Mouse (Mus musculus): Measurements from ENCODE around the gene Hsf4. TPM values are rescaled to one million over a fixed set of nuclear protein-coding genes. Genes with fewer than 3 reads are reported as not detected.
A peak's percentile ranks its signal among the peaks of the same experiment; 100 is the strongest.

Gene Hsf4
- total and polyA plus RNA-seq, 2 experiments from 2014 or later = 0.34 TPM; not detected in 1

DNA sequence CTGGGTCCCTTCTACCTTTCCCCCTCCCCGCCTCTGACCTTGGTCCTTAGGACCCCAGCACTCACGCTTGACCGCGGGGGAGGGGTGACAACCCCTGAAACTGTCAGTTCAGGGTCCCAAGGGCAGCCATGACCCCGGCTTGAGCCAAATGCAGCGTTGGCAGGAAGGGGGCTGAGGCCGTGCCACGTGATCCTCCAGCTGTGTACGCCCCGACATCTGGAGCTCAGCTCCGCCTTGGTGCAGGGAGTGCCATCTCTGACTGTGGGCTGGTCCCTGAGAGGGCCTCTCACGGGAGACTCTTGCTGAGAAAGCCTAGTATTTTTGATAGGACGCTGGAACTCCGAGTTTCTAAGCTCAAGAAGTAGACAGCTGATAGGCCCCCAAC, 14.6 kb upstream of the Hsf4 start, which contains the start of gene B3gnt9:
B3gnt9 (minus strand) TSS at position 188 of the 385 bp plus-strand sequence.
- Histone ChIP-seq H3K27ac (ENCODE audit: low read depth) (peak within 1 kb of the TSS; percentile 78), H3K36me3 (replicated peaks; ENCODE audit: control insufficient read depth, insufficient read depth, low read length) (peaks cover 34% of the 10 kb centered on the region), H3K9me3 (replicated peaks; ENCODE audit: control insufficient read depth, low read length) (no peaks in the 10 kb centered on the region), H3K4me1 (ENCODE audit: control insufficient read depth, insufficient read depth) (peaks cover 26% of the 10 kb centered on the region), H3K4me2 (ENCODE audit: low read depth, low read length) (peak within 1 kb of the TSS; percentile 99), H3K9ac (replicated peaks; ENCODE audit: low read depth, low read length) (peak within 1 kb of the TSS; percentile 55), H3K27me3 (ENCODE audit: control insufficient read depth, insufficient read depth, low read length) (peaks cover 15% of the 10 kb centered on the region; the same call in 1 of the 2 replicates), H3K4me3 (ENCODE audit: low read depth, low read length) (peak within 1 kb of the TSS; percentile 67)
- peak; percentile 59 for ATAC-seq (ENCODE audit: insufficient read depth, low read depth)
- no peak for TF ChIP-seq EP300 (IDR thresholded peaks at IDR 0.05; ENCODE audit: low read depth)
- TF ChIP-seq CTCF (IDR thresholded peaks at IDR 0.05; ENCODE audit: low read depth) = no peak
- DNase-seq (ENCODE audit: low spot score) = peak; percentile 62
- 6% methylated on average over 14 of the region's 14 CpGs for WGBS

DNA sequence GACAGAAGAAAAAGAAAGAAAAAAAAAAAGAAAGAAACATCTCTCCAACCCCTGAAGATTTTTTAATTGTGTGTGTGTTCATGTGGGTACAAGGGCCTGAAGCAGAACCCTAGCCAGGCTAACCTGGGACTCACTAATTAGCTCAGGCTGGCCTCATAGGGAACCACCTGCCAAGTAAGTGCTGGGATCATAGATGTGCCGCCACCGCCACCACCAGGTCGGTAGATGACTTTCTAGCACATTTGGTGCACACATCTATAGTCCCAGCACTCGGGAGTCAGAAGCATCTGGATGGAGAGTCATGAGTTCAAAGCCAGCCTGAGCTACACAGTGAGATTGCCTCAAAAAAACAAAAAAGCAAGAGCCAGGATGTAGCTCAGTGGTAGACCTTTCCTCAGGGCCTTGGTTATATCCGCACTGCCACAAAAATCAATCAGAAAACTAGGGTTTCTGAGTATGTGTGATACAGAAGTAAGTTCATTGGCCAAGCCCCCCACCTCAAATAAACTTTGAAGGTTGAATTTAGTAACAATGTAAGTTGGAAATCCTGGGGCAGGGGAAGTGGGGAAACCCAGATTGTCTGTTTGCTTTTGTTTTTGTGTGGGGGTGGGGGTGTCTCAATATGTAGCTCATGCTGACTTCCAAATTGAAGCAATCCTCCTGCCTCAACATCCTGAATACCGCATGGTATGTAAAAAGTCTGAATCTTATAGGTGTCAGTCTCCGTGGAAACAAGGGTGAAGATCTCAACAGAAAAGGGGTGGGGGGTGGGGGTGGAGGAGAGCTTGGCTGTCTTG, 12.1 kb upstream of the Hsf4 start:
- DNase-seq (ENCODE audit: low spot score) = no peak
- ATAC-seq (ENCODE audit: insufficient read depth, low read depth) = no peak
- Histone ChIP-seq H3K36me3 (replicated peaks; ENCODE audit: control insufficient read depth, insufficient read depth, low read length) (peaks cover 8% of the 10 kb centered on the region), H3K4me1 (ENCODE audit: control insufficient read depth, insufficient read depth) (peaks cover 27% of the 10 kb centered on the region), H3K9ac (replicated peaks; ENCODE audit: low read depth, low read length) (no peak overlapping the region), H3K4me3 (ENCODE audit: low read depth, low read length) (no peak overlapping the region), H3K4me2 (ENCODE audit: low read depth, low read length) (no peak overlapping the region), H3K27me3 (ENCODE audit: control insufficient read depth, insufficient read depth, low read length) (peaks cover 15% of the 10 kb centered on the region; the same call in 1 of the 2 replicates), H3K27ac (ENCODE audit: low read depth) (no peak overlapping the region), H3K9me3 (replicated peaks; ENCODE audit: control insufficient read depth, low read length) (no peaks in the 10 kb centered on the region)
- 77% methylated on average over 7 of the region's 7 CpGs for WGBS
- TF ChIP-seq CTCF (IDR thresholded peaks at IDR 0.05; ENCODE audit: low read depth) = no peak
- TF ChIP-seq EP300 (IDR thresholded peaks at IDR 0.05; ENCODE audit: low read depth) = no peak

- Histone ChIP-seq H3K36me3 (replicated peaks; ENCODE audit: control insufficient read depth, insufficient read depth, low read length) (no peaks in the 10 kb centered on the region; the same call in 1 of the 2 replicates), H3K27me3 (ENCODE audit: control insufficient read depth, insufficient read depth, low read length) (peaks cover 15% of the 10 kb centered on the region; the same call in 1 of the 2 replicates), H3K4me2 (ENCODE audit: low read depth, low read length) (peak overlapping the region; percentile 76), H3K4me3 (ENCODE audit: low read depth, low read length) (peak overlapping the region; percentile 31), H3K27ac (ENCODE audit: low read depth) (no peak overlapping the region), H3K9me3 (replicated peaks; ENCODE audit: control insufficient read depth, low read length) (no peaks in the 10 kb centered on the region), H3K9ac (replicated peaks; ENCODE audit: low read depth, low read length) (no peak overlapping the region), H3K4me1 (ENCODE audit: control insufficient read depth, insufficient read depth) (peaks cover 30% of the 10 kb centered on the region)
- ATAC-seq (ENCODE audit: insufficient read depth, low read depth) = 0 out of 2 replicates have a peak, but pooled peaks have one; percentile 4
- no peak for DNase-seq (ENCODE audit: low spot score)
- WGBS = 10% methylated on average over 55 of the region's 55 CpGs
- TF ChIP-seq EP300 (IDR thresholded peaks at IDR 0.05; ENCODE audit: low read depth) (no peak), CTCF (IDR thresholded peaks at IDR 0.05; ENCODE audit: low read depth) (peak; percentile 20; the same call in 1 of the 2 replicates)
These were observed 10.5 kb upstream of the Hsf4 start for GRCm38 (mm10) chr8:105258911-105259720.

GRCm38 (mm10) chr8:105259721-105260320, 9.8 kb upstream of the Hsf4 start:
- peak; percentile 64 for DNase-seq (ENCODE audit: low spot score)
- no peak overlapping the region for H3K27ac ChIP-seq (ENCODE audit: low read depth)
- peak overlapping the region; percentile 76 for H3K4me2 ChIP-seq (ENCODE audit: low read depth, low read length)
- H3K27me3 ChIP-seq (ENCODE audit: control insufficient read depth, insufficient read depth, low read length) = peaks cover 13% of the 10 kb centered on the region; the same call in 1 of the 2 replicates
- 3% methylated on average over 30 of the region's 30 CpGs for WGBS
- no peaks in the 10 kb centered on the region for H3K9me3 ChIP-seq (replicated peaks; ENCODE audit: control insufficient read depth, low read length)
- peak overlapping the region; percentile 31 for H3K4me3 ChIP-seq (ENCODE audit: low read depth, low read length)
- TF ChIP-seq EP300 (IDR thresholded peaks at IDR 0.05; ENCODE audit: low read depth) (no peak), CTCF (IDR thresholded peaks at IDR 0.05; ENCODE audit: low read depth) (peak; percentile 93)
- no peaks in the 10 kb centered on the region; the same call in 1 of the 2 replicates for H3K36me3 ChIP-seq (replicated peaks; ENCODE audit: control insufficient read depth, insufficient read depth, low read length)
- peak; percentile 51 for ATAC-seq (ENCODE audit: insufficient read depth, low read depth)
- H3K4me1 ChIP-seq (ENCODE audit: control insufficient read depth, insufficient read depth) = peaks cover 25% of the 10 kb centered on the region
- no peak overlapping the region for H3K9ac ChIP-seq (replicated peaks; ENCODE audit: low read depth, low read length)

All from heart, postnatal 0 days (tissue).